Mouse (Mus musculus) kidney, postnatal 14 days (tissue): ENCODE data around the gene Rgs7bp.
"Not testable (repeated sequence)": the region's sequence is repeated elsewhere in the genome, so short reads cannot be mapped to it uniquely, and the experiment has no call there.

Experiments used
- DNase-seq: peaks from one replicate; pipeline ENCODE4 v3.0.0; 2022; ENCODE audit warnings: mixed read lengths

The Rgs7bp gene

DNA sequence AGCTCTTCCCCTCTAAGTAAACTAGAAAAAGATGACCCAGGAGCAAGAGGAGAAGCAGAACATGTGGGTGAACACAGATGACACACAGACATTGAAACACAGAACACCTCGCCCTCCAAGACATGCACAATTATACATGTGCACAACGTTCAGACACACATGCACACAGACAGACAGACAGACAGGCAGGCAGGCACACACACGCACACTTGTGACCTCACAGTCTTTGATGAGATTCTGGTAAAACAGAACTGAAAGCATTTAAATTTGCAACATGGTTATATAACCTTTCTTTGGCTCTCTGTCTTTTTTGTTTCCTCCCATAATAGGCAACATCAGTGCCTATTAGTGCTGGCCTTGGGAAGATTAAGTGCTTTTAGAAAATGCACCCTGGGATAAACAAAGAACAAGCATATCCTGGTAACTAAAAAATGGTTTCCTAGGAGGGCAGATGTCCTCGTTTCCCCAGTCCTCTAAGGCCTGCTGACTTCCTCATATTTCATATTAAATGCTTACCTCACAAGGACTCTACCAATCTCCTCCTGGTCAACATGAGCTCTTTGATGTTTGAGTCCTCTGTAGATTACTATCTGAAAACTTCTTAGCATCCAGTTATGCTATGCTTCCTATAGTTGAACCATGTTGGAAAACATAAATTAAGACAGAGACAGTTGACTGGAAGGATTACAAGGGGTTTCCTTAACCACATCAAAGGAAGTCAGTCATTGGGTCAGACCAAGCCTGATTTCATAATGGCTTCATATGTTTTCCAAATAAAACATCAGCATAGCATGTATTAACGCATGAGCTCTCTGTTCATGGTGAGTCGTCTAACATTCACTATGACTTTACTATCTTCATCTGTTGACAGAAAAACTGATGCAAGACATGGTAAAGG is 122.8 kb downstream of the Rgs7bp start:
- no peak for DNase-seq

DNA sequence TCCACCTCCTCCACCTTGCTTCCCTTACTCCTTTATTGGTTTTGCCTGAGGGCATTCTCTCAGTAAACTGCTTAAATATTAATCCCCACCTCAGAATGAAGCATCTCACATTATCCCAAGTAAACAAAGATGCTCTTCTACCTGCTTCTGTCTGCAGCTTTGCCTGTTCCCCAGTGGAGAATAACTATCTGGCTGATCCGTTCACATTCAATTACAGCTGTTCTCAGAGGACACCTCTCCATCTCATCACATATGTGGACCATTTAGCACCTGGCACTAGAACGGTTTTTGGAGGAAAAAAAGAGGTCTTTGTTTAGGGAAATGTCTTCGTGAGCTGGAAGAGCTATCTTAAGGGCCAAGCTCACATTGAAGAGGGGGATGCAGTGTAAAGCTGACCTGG is 123.9 kb downstream of the Rgs7bp start:
- no peak for DNase-seq

DNA sequence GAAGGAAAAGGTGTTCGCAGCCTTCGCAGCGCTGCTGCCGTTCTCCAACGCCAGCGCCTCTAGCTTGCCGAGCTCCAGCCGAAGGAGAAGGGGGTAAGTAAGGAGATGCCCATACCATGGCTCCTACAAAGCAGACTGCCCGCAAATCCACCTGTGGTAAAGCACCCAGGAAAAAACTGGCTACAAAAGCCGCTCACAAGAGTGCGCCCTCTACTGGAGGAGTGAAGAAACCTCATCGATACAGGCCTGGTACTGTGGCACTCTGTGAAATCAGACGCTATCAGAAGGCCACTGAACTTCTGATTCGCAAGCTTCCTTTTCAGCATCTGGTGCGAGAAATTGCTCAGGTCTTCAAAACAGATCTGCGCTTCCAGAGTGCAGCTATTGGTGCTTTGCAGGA is 136.1 kb downstream of the Rgs7bp start:
- DNase-seq, result no peak

DNA sequence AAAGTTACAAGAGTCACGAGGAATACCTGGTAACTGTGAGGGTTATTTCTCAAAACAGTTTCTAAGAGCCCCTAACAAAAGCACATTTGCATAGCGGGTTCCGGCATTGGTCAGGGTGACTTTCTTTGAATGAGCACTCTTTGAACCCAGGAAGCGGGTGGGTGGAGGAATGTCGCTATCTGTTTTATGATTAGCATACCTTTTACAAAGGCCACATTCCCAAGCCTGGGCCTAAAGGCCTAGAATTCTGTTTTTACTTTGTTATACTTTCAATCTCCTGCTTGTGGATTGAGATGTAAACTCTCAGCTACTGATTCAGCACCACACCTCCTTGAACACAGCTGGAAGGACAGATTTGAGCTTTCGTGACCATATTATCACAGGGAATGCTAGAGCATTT is 138.0 kb downstream of the Rgs7bp start:
- DNase-seq, result not testable (repeated sequence)

DNA sequence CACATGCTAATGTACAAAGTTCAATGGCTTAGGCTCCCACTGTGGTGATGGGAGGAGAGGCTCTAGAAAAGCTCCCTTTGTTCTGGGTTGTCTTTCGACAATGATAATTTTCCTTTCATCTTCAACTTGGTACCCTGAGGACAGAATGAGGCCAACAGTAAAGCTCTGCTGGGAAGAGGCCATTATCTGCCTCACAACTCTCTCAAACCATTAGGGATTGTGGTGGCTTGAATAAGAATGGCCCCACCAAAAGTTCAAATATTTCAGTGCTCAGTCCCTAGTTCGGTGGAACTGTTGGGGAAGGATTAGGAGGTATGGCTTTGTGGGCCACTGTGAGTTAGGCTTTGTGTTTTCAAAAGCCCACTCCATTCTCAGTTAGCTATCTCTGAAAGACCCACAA is 138.6 kb downstream of the Rgs7bp start:
- no peak for DNase-seq

- DNase-seq, result no peak
These were observed 140.3 kb downstream of the Rgs7bp start for GRCm38 (mm10) chr13:104914288-104914895.

DNA sequence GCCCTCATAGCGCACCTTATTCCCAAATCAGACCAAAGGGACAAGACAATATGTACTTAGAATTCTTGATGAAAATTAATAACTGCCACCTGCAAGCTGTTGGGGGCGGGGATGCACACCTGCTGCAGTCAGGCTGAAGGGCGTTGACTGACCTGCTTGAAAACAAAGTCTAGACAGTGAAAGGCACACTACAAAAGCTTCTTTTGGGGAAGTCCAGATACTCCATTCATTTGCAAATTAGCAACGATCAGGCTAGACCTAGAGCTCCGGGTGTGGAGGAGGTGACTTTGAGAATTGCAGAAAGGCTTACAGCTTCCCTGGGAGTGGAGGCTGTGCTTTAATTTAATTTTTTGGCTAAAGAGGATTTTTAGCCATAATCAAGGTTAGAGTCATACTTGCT is 143.1 kb downstream of the Rgs7bp start:
- not testable (repeated sequence) for DNase-seq

DNA sequence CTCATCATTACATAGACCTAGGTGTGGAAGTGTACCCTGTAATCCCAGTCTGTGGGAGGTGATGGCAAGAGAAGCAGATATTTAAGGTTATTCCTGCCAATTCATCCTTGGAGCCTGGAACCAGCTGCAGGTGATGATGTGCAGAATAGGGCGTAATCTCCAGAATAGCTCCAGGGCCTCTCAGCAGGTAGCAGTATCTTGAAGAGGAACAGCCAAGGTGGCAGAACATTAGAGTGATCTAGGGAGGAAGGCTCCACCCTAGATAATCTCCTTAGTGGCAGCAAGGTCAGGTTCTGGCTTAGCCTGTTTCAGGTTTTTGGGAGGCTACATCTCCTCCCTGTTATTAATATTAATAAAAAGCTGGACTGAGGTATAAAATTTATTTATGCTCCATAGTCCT is 143.7 kb downstream of the Rgs7bp start:
- not testable (repeated sequence) for DNase-seq

GRCm38 (mm10) chr13:104908691-104909090 is 146.0 kb downstream of the Rgs7bp start:
- DNase-seq, result peak; percentile 21
